Mouse (Mus musculus) liver, embryonic 14.5 days (tissue): ENCODE data around the gene Hivep2.

Experiments
- CTCF ChIP-seq: IDR thresholded peaks from 2 replicates; pipeline ENCODE4 v1.5.1; 2016; ENCODE audit warnings: antibody characterized with exemption, low read depth, control low read depth
- EP300 ChIP-seq: IDR thresholded peaks from 2 replicates; pipeline ENCODE4 v1.6.1; 2016; ENCODE audit warnings: antibody characterized with exemption, low read depth

DNA sequence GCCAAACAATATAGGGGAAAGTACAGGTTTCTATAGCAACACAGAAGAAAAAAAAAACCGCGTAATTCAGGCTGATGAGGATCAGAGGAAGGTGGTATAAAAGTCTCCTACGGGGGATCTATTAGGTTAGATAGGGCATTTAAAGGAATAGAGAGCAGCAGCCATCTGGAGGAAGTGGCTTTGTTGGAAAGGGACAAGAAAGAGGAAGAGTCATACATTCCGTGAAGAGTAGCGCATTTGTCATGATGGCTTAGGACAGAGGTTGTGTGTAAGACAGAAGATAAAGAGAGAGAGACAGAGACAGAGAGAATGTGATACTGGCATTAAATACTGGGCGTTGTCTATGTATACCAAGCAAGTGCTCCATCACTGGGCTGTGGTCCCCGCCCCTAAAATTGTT, 32.6 kb upstream of the Hivep2 start:
- TF ChIP-seq CTCF = no peak
- no peak for TF ChIP-seq EP300
